Mouse (Mus musculus) liver, adult 2 months (tissue): ENCODE results near the gene Scn3a.

Source experiments
- CTCF ChIP-seq: fragments of 200-500 bp; IDR thresholded peaks from 2 replicates; pipeline ENCODE4 v1.5.1; 2011; ENCODE audit warnings: low read depth, low read length, control low read depth
- POLR2A ChIP-seq: fragments of 200-500 bp; IDR thresholded peaks from 2 replicates; pipeline ENCODE4 v1.6.1; 2011; ENCODE audit warnings: low read length, control low read depth; ENCODE audit not compliant: insufficient read depth; ENCODE audit errors: extremely low read depth

GRCm38 (mm10) chr2:65566793-65567787, at the start of gene Scn3a:
- TF ChIP-seq POLR2A (no peak), CTCF (peak; percentile 51; the same call in 1 of the 2 replicates)
